Mouse (Mus musculus) forebrain, embryonic 16.5 days (tissue): ENCODE data around the gene Aars. TPM values are rescaled to one million over a fixed set of nuclear protein-coding genes. Genes with fewer than 3 reads are reported as not detected.
A peak's percentile ranks its signal among the peaks of the same experiment; 100 is the strongest.
"Not testable (repeated sequence)": the region's sequence is repeated elsewhere in the genome, so short reads cannot be mapped to it uniquely, and the experiment has no call there.

ENCODE experiments used
- ATAC-seq: fragments of 200-750 bp; cut with Nextera tagmentation; 2 replicates; pipeline ENCODE4 v1.8.0; 2017; ENCODE audit warnings: mild to moderate bottlenecking, moderate library complexity
- H3K27ac ChIP-seq: fragments of 300-500 bp; sonication (generic); 2 replicates; pipeline ENCODE4 v1.5.1; 2014; ENCODE audit warnings: low read length, control low read depth
- H3K27me3 ChIP-seq: fragments of 300-500 bp; sonication (generic); replicated peaks from 2 replicates; pipeline ENCODE4 v1.6.1; 2014; ENCODE audit warnings: low read length; ENCODE audit not compliant: control insufficient read depth, insufficient read depth
- H3K36me3 ChIP-seq: fragments of 300-500 bp; sonication (generic); 2 replicates; pipeline ENCODE4 v1.6.1; 2014; ENCODE audit not compliant: control insufficient read depth, insufficient read depth
- H3K4me1 ChIP-seq: fragments of 300-500 bp; sonication (generic); replicated peaks from 2 replicates; pipeline ENCODE4 v1.6.1; 2014; ENCODE audit warnings: low read length; ENCODE audit not compliant: control insufficient read depth, insufficient read depth
- H3K4me2 ChIP-seq: fragments of 300-500 bp; sonication (generic); 2 replicates; pipeline ENCODE4 v1.6.1; 2014; ENCODE audit warnings: mild to moderate bottlenecking, low read length, control low read depth
- H3K4me3 ChIP-seq: fragments of 300-500 bp; sonication (generic); replicated peaks from 2 replicates; pipeline ENCODE4 v1.5.1; 2014; ENCODE audit warnings: mild to moderate bottlenecking, low read length, control low read depth
- H3K9ac ChIP-seq: fragments of 300-500 bp; sonication (generic); replicated peaks from 2 replicates; pipeline ENCODE4 v1.6.1; 2014; ENCODE audit warnings: low read depth, low read length, control low read depth
- H3K9me3 ChIP-seq: fragments of 300-500 bp; sonication (generic); 2 replicates; pipeline ENCODE4 v1.6.1; 2016; ENCODE audit warnings: low read length; ENCODE audit not compliant: control insufficient read depth
- WGBS: fragments of 180-500 bp; shearing (Covaris S2); extraction: QIAGEN DNeasy Blood & Tissue Kit; methylation state at CpG from one replicate; pipeline ENCODE4 v1.1.7; 2014; 5-methylcytosine and 5-hydroxymethylcytosine counted together
- polyA plus RNA-seq: library from polyadenylated mRNA; unstranded; fragments of >200 nt; fragmentation: Nextera tagmentation; extraction: Ambion mirVana; gene quantifications from 2 replicates; pipeline ENCODE4 v1.2.1, GENCODE M21; 2015

Gene Aars
- polyA plus RNA-seq, result 72.1 and 80.1 TPM in 2 replicates

- no peak for ATAC-seq
- peak within 1 kb of the TSS; percentile 84 for H3K27ac ChIP-seq
- H3K4me2 ChIP-seq, result peak within 1 kb of the TSS; percentile 62
- peak within 1 kb of the TSS; percentile 90 for H3K9ac ChIP-seq
- WGBS, result 94% methylated on average over 7 of the region's 7 CpGs
- H3K4me3 ChIP-seq, result peak within 1 kb of the TSS; percentile 95
- H3K36me3 ChIP-seq, result peaks cover 4% of the 10 kb centered on the region; the same call in 1 of the 2 replicates
- H3K4me1 ChIP-seq, result peaks cover 25% of the 10 kb centered on the region
- no peaks in the 10 kb centered on the region for H3K9me3 ChIP-seq
- H3K27me3 ChIP-seq, result peaks cover 10% of the 10 kb centered on the region; the same call in 1 of the 2 replicates
Measured at GRCm38 (mm10) chr8:111032916-111033315, at the start of gene Aars. Aars (plus strand) TSS chr8:111033144.

- Histone ChIP-seq H3K9ac (no peak overlapping the region), H3K9me3 (no peaks in the 10 kb centered on the region), H3K27ac (no peak overlapping the region), H3K4me1 (no peaks in the 10 kb centered on the region), H3K27me3 (no peaks in the 10 kb centered on the region), H3K4me3 (no peak overlapping the region), H3K4me2 (no peak overlapping the region), H3K36me3 (peaks cover 51% of the 10 kb centered on the region)
- no peak for ATAC-seq
- 88% methylated on average over 8 of the region's 8 CpGs for WGBS
Measured at GRCm38 (mm10) chr8:110987805-110988744, 44.9 kb upstream of the Aars start.

GRCm38 (mm10) chr8:110990017-110990416 is 42.9 kb upstream of the Aars start:
- no peak overlapping the region for H3K27ac ChIP-seq
- H3K4me3 ChIP-seq, result no peak overlapping the region
- no peaks in the 10 kb centered on the region for H3K27me3 ChIP-seq
- H3K9ac ChIP-seq, result no peak overlapping the region
- peaks cover 42% of the 10 kb centered on the region for H3K36me3 ChIP-seq
- no peaks in the 10 kb centered on the region for H3K9me3 ChIP-seq
- no peaks in the 10 kb centered on the region for H3K4me1 ChIP-seq
- WGBS, result 87% methylated on average over 9 of the region's 9 CpGs
- no peak for ATAC-seq
- H3K4me2 ChIP-seq, result no peak overlapping the region

GRCm38 (mm10) chr8:110996641-110997430 is 36.1 kb upstream of the Aars start:
- Histone ChIP-seq H3K9ac (peak overlapping the region; percentile 78), H3K4me3 (peak overlapping the region; percentile 75), H3K27ac (peak overlapping the region; percentile 64), H3K36me3 (no peaks in the 10 kb centered on the region; the same call in 1 of the 2 replicates), H3K27me3 (no peaks in the 10 kb centered on the region), H3K9me3 (no peaks in the 10 kb centered on the region), H3K4me2 (peak overlapping the region; percentile 91), H3K4me1 (peaks cover 13% of the 10 kb centered on the region)
- WGBS, result 32% methylated on average over 16 of the region's 16 CpGs
- no peak for ATAC-seq

- H3K9me3 ChIP-seq, result no peaks in the 10 kb centered on the region
- peak within 1 kb of the TSS; percentile 78 for H3K9ac ChIP-seq
- peak within 1 kb of the TSS; percentile 75 for H3K4me3 ChIP-seq
- peak within 1 kb of the TSS; percentile 64 for H3K27ac ChIP-seq
- WGBS, result 4% methylated on average over 58 of the region's 58 CpGs
- H3K27me3 ChIP-seq, result no peaks in the 10 kb centered on the region
- peak; percentile 99 for ATAC-seq
- peaks cover 13% of the 10 kb centered on the region for H3K4me1 ChIP-seq
- peak within 1 kb of the TSS; percentile 91 for H3K4me2 ChIP-seq
- H3K36me3 ChIP-seq, result no peaks in the 10 kb centered on the region; the same call in 1 of the 2 replicates
Measured at GRCm38 (mm10) chr8:110997547-110998531, 35.1 kb upstream of the Aars start, which contains the start of gene Ddx19a. Ddx19a (minus strand) TSS chr8:110997800.

GRCm38 (mm10) chr8:111010230-111010991 is 22.5 kb upstream of the Aars start:
- not testable (repeated sequence) for H3K4me3 ChIP-seq, H3K27me3 ChIP-seq, H3K27ac ChIP-seq, H3K9me3 ChIP-seq, H3K4me2 ChIP-seq, H3K9ac ChIP-seq, H3K4me1 ChIP-seq, ATAC-seq
- WGBS, result 94% methylated on average over 9 of the region's 10 CpGs
- H3K36me3 ChIP-seq, result peaks cover 27% of the 10 kb centered on the region

GRCm38 (mm10) chr8:111026609-111027008 is 6.3 kb upstream of the Aars start:
- H3K27me3 ChIP-seq, H3K27ac ChIP-seq, H3K4me1 ChIP-seq, H3K36me3 ChIP-seq, ATAC-seq, H3K4me3 ChIP-seq, H3K9me3 ChIP-seq, H3K4me2 ChIP-seq, H3K9ac ChIP-seq: not testable (repeated sequence)
- WGBS, result 92% methylated on average over 1 of the region's 2 CpGs

GRCm38 (mm10) chr8:111027391-111027937 is 5.5 kb upstream of the Aars start:
- Histone ChIP-seq H3K27me3 (peaks cover 10% of the 10 kb centered on the region; the same call in 1 of the 2 replicates), H3K36me3 (no peaks in the 10 kb centered on the region), H3K9ac (peak overlapping the region; percentile 79), H3K9me3 (no peaks in the 10 kb centered on the region), H3K4me3 (peak overlapping the region; percentile 75), H3K27ac (0 out of 2 replicates have a peak overlapping the region, but pooled peaks have one; percentile 16), H3K4me1 (peaks cover 3% of the 10 kb centered on the region; the same call in 1 of the 2 replicates), H3K4me2 (peak overlapping the region; percentile 85)
- under 1% methylated on average over 31 of the region's 31 CpGs for WGBS
- peak; percentile 97 for ATAC-seq
